Mouse (Mus musculus) lung, adult 2 months (tissue): ENCODE measurements around the gene Mlx.

Source experiments
- CTCF ChIP-seq: fragments of 200-500 bp; IDR thresholded peaks from 2 replicates; pipeline ENCODE4 v1.5.1; 2011; ENCODE audit warnings: mild to moderate bottlenecking, low read length, control low read depth; ENCODE audit not compliant: insufficient read depth
- POLR2A ChIP-seq: fragments of 200-500 bp; IDR thresholded peaks from 2 replicates; pipeline ENCODE4 v1.6.1; 2011; ENCODE audit warnings: low read depth, mild to moderate bottlenecking, control low read depth, low read length, borderline replicate concordance; ENCODE audit errors: extremely low read depth

- TF ChIP-seq CTCF, result no peak
- no peak for TF ChIP-seq POLR2A
These were observed 2.8 kb upstream of the Mlx start for GRCm38 (mm10) chr11:101084246-101084645.
